Mouse (Mus musculus): Measurements from ENCODE around the gene St13. TPM values are rescaled to one million over a fixed set of nuclear protein-coding genes. Genes with fewer than 3 reads are reported as not detected.
A peak's percentile ranks its signal among the peaks of the same experiment; 100 is the strongest.

The St13 gene
- polyA plus RNA-seq, 1 experiment from 2014 or later: 115 TPM

DNA sequence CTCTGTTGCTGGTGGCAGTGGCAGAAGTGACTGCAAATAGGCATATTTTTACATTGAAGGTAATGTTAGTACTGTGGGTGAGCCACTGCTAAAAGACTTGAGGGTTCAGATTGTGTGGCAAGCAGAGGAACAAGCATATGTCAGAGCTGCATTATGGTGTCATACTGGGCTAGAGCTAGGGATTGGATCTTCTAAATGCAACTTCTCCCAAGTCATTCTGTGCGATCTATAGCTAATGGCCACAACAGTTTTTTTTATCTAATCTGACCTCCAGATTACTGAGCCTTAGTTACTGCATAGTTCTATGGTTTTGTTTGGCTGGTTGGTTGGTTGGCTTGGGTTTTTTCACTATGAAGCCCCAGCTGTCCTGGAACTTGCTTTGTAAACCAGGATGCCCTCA lies 8.3 kb upstream of the St13 start, which contains the start of gene Dnajb7:
TSS of gene Dnajb7 (minus strand) at position 101 of the 400 bp plus-strand sequence.
- ATAC-seq (ENCODE audit: extremely low read depth, insufficient number of reproducible peaks, low FRiP score, low TSS enrichment): no peak
- Histone ChIP-seq H3K9ac (no peak within 1 kb of the TSS), H3K4me2 (no peak within 1 kb of the TSS), H3K4me3 (no peak within 1 kb of the TSS), H3K4me1 (no peaks in the 10 kb centered on the region), H3K36me3 (0 out of 2 replicates have a peak, but pooled peaks cover 4% of the 10 kb centered on the region), H3K27me3 (replicated peaks) (no peaks in the 10 kb centered on the region), H3K27ac (replicated peaks) (no peak within 1 kb of the TSS), H3K9me3 (no peaks in the 10 kb centered on the region)
- 82% methylated on average over 1 of the region's 1 CpGs for WGBS

DNA sequence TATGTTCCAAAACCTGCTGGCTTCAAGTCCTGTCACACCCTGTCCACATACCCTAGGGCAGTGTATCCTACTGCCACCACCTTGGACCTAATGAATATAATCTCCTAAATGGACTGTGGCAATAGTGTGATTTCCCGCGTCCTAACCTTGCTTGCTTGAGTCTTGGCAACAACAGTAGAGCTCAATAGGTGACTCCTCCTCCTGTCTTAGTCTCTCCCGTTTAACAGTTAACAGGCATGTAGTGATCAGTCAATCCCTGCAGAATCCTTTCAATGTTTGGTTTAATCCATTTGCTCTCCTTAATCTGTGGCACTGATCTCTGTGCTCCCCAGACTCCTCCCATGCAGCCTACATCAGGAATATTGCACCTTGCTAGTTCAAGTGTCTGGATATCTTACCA lies 5.1 kb upstream of the St13 start:
- Histone ChIP-seq H3K27me3 (replicated peaks) (no peaks in the 10 kb centered on the region), H3K9me3 (no peaks in the 10 kb centered on the region), H3K4me1 (peaks cover 11% of the 10 kb centered on the region), H3K27ac (replicated peaks) (no peak overlapping the region), H3K36me3 (peaks cover 3% of the 10 kb centered on the region; the same call in 1 of the 2 replicates), H3K4me2 (no peak overlapping the region), H3K9ac (no peak overlapping the region), H3K4me3 (no peak overlapping the region)
- WGBS: 83% methylated on average over 3 of the region's 3 CpGs
- ATAC-seq (ENCODE audit: extremely low read depth, insufficient number of reproducible peaks, low FRiP score, low TSS enrichment): no peak

DNA sequence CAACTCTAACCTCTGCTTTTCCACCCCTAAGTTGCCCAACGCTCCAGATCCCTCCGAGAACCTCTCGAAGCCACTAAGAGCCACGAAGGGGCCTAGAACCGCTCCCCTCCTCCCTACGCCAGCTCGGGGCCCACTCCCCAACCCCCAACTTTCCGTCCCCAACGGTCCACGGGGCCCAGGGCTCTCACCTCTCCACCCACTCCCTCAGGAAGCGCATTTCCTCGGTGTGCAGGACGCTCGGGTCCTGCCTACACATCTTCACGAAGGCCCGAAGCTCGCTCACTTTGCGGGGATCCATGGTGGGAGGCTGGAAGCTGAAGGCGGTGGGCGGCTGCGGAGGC lies 610 bp downstream of the St13 start:
- Histone ChIP-seq H3K27me3 (replicated peaks) (no peaks in the 10 kb centered on the region), H3K9me3 (no peaks in the 10 kb centered on the region), H3K4me2 (peak overlapping the region; percentile 87), H3K4me1 (peaks cover 30% of the 10 kb centered on the region), H3K4me3 (peak overlapping the region; percentile 88), H3K27ac (replicated peaks) (peak overlapping the region; percentile 92), H3K9ac (peak overlapping the region; percentile 96), H3K36me3 (no peaks in the 10 kb centered on the region; the same call in 1 of the 2 replicates)
- under 1% methylated on average over 21 of the region's 21 CpGs for whole genome bisulfite sequencing
- no peak for ATAC-seq (ENCODE audit: extremely low read depth, insufficient number of reproducible peaks, low FRiP score, low TSS enrichment)

DNA sequence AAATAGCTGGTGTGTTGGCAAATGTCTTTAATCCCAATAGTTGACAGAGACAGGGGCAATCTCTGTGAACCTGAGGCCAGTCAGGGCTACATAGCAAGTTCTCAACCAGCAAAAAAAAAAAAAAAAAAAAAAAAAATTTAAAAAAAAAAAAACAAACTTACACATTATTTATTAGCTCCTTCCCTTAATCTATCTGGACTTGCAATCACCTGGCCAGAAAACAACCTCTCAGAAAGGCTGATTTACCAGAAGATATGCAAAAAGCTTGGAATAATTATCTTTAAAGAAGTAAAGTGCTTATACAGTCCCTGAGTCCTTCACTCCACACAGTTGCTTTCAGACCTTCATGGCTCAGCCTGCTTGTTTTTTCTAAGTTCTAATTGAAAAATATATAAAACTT lies 1.7 kb downstream of the St13 start:
- Histone ChIP-seq H3K4me1 (peaks cover 30% of the 10 kb centered on the region), H3K9ac (peak overlapping the region; percentile 96), H3K4me3 (peak overlapping the region; percentile 88), H3K27ac (replicated peaks) (peak overlapping the region; percentile 92; the same call in 1 of the 2 replicates), H3K9me3 (no peaks in the 10 kb centered on the region), H3K27me3 (replicated peaks) (no peaks in the 10 kb centered on the region), H3K4me2 (peak overlapping the region; percentile 87), H3K36me3 (peaks cover 2% of the 10 kb centered on the region; the same call in 1 of the 2 replicates)
- ATAC-seq (ENCODE audit: extremely low read depth, insufficient number of reproducible peaks, low FRiP score, low TSS enrichment): no peak

DNA sequence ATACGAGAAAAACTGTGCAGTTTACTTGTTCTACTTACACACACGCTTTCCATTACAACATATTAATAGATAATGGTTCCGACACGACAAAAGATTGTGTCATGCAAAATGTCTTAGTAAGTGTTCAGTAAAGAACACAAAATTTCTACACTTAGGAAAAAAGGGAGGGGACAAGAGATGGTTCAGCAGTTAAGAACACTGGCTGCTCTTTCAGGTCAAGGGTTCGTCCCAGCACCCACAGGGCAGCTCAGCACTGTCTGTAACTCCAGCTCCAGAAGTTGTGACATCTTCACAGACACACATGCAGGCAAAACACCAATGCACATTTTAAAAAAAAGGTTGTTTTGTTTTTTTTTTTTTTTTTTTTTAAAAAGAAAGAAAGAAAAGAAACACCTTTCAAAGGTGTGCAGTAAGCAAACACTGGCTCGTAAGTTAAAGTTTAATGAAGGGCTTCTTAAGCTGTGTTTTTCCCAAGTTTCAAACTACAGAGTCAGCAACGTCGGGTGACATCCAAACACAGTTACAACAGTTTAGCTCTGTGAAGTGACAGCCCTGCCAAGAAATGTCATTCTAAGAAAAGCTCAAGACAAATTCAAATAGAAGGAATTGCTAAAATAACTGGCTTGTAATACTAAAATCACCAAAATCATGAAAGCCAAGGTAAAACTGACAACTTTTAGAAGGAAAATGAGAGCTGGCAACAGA lies 5.5 kb downstream of the St13 start:
- H3K4me2 ChIP-seq: no peak overlapping the region
- H3K27me3 ChIP-seq (replicated peaks): no peaks in the 10 kb centered on the region
- H3K36me3 ChIP-seq: peaks cover 37% of the 10 kb centered on the region
- no peak for ATAC-seq (ENCODE audit: extremely low read depth, insufficient number of reproducible peaks, low FRiP score, low TSS enrichment)
- H3K9me3 ChIP-seq: no peaks in the 10 kb centered on the region
- no peak overlapping the region for H3K4me3 ChIP-seq
- H3K4me1 ChIP-seq: peaks cover 19% of the 10 kb centered on the region
- 85% methylated on average over 8 of the region's 8 CpGs for WGBS
- no peak overlapping the region for H3K27ac ChIP-seq (replicated peaks)
- H3K9ac ChIP-seq: no peak overlapping the region

DNA sequence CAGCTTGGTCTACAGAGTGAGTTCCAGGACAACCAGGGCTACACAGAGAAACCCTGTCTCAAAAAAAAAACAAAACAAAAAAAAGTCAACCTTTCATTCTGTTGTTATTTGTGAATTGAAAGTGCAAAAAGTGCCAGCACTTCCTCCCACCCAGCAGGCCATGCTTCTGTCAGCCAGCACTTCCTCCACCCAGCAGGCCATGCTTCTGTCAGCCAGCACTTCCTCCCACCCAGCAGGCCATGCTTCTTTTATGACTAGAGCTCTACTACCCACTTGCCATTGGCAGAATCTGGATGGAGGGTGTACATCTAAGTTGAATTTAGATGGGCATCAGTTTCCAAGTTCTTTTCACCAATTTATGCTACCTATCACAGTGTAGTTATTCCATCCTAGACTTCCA lies 6.9 kb downstream of the St13 start:
- no peaks in the 10 kb centered on the region for H3K27me3 ChIP-seq (replicated peaks)
- no peak for ATAC-seq (ENCODE audit: extremely low read depth, insufficient number of reproducible peaks, low FRiP score, low TSS enrichment)
- no peak overlapping the region for H3K27ac ChIP-seq (replicated peaks)
- peaks cover 50% of the 10 kb centered on the region for H3K36me3 ChIP-seq
- no peak overlapping the region for H3K4me2 ChIP-seq
- H3K9me3 ChIP-seq: no peaks in the 10 kb centered on the region
- H3K4me1 ChIP-seq: peaks cover 12% of the 10 kb centered on the region
- no peak overlapping the region for H3K4me3 ChIP-seq
- H3K9ac ChIP-seq: no peak overlapping the region

DNA sequence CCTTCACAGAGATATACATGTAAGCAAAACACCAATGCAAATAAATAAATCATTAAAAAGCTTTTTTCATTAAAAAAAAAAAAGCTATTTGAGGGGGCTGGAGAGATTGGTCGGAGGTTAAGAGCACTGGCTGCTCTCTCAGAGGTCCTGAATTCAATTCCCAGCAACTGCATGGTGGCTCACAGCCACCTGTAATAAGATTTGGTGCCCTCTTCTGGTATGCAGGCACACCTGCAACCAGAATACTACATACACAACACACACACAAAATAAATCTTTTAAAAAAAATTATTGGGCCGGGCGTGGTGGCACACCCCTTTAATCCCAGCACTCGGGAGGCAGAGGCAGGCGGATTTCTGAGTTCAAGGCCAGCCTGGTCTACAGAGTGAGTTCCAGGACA lies 13.6 kb downstream of the St13 start:
- Histone ChIP-seq H3K4me3 (no peak overlapping the region), H3K27me3 (replicated peaks) (no peaks in the 10 kb centered on the region), H3K4me1 (no peaks in the 10 kb centered on the region), H3K27ac (replicated peaks) (no peak overlapping the region), H3K9me3 (no peaks in the 10 kb centered on the region), H3K36me3 (peaks cover 97% of the 10 kb centered on the region), H3K4me2 (no peak overlapping the region), H3K9ac (no peak overlapping the region)
- ATAC-seq (ENCODE audit: extremely low read depth, insufficient number of reproducible peaks, low FRiP score, low TSS enrichment): no peak
- WGBS: 96% methylated on average over 5 of the region's 5 CpGs

DNA sequence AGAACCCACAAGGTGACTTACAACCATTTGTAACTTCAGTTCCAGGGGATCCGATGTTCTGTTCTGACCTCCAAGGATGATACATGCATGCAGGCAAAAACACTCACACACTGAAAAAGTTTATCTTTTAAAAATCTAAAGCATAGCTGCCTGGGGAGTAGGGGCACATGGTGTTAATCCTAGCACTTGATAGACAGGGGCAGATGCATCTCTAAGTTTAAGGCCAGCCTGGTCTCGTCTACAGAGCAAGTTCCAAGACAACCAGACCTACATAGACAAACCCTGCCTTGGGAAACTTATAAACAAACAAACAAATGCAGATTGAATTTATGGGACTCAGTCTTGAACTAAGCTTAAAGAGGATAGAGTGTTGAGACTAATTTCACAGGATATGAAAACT lies 21.0 kb downstream of the St13 start:
- Histone ChIP-seq H3K27ac (replicated peaks) (no peak overlapping the region), H3K9ac (no peak overlapping the region), H3K27me3 (replicated peaks) (no peaks in the 10 kb centered on the region), H3K4me3 (no peak overlapping the region), H3K36me3 (peaks cover 88% of the 10 kb centered on the region), H3K4me1 (no peaks in the 10 kb centered on the region), H3K9me3 (no peaks in the 10 kb centered on the region), H3K4me2 (no peak overlapping the region)
- ATAC-seq (ENCODE audit: extremely low read depth, insufficient number of reproducible peaks, low FRiP score, low TSS enrichment): no peak
- WGBS: 76% methylated on average over 2 of the region's 2 CpGs

DNA sequence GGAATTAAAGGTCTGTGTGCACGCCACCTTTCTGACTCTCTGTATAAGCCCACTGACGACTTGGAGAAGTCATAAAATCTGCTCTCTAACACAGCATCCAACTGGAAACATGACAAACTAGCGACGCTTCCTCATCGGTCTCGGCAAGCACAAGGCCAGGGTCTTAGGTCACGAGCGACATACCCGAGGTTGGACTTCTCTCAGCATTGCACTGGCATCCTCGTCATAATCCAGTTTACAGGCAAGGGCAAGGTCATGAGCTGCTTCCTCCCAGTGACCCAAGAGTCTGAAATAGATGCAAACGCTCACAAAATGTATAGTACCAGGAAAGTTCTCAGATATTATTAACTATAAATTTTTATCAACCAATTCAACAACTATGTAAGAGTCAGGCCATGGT lies 25.3 kb downstream of the St13 start:
- ATAC-seq (ENCODE audit: extremely low read depth, insufficient number of reproducible peaks, low FRiP score, low TSS enrichment): no peak
- Histone ChIP-seq H3K27ac (replicated peaks) (no peak overlapping the region), H3K9me3 (no peaks in the 10 kb centered on the region), H3K4me1 (no peaks in the 10 kb centered on the region), H3K36me3 (peaks cover 86% of the 10 kb centered on the region), H3K27me3 (replicated peaks) (no peaks in the 10 kb centered on the region), H3K4me2 (no peak overlapping the region), H3K9ac (no peak overlapping the region), H3K4me3 (no peak overlapping the region)
- WGBS: 91% methylated on average over 11 of the region's 11 CpGs

DNA sequence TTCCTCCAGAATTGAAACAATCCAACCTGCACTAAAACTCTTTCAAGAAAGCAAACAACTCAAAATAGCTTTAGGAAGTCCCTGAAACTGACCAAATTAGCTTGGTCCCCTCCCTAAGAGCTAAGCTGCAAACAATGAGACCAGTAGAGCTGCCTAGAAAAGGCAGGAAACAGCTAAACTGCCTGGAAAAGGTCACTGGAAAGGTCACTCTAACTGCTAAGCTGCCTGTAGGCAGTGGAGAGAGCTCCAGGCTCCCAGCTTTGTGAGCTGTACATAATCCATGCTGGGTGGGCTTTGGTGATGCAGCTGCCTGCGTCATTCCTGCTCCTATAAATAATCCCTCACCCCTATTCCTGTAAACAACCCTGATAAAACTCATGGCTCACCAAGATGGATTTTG lies 29.5 kb downstream of the St13 start:
- Histone ChIP-seq H3K36me3 (peaks cover 91% of the 10 kb centered on the region), H3K9me3 (no peaks in the 10 kb centered on the region)
- ATAC-seq (ENCODE audit: extremely low read depth, insufficient number of reproducible peaks, low FRiP score, low TSS enrichment): no peak

DNA sequence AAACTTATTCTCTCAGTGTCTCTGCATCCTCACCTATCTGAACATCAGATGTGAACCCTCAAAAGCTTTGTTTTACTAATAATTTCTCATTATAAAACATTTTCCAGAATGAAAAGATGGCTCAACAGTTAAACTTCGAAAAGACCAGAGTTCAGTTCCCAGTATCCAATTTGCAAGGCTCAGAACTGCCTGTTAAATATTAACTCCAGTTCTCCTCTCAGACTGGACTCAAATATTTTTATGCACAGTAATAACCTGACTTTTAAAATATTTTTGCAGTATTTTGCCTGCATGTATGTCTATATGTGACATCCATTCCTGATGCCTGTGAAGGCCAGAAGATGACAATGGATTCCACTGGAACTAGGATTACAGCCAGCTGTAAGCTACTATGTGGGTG lies 31.3 kb downstream of the St13 start:
- no peaks in the 10 kb centered on the region for H3K9me3 ChIP-seq
- H3K4me3 ChIP-seq: no peak overlapping the region
- whole genome bisulfite sequencing: 92% methylated on average over 1 of the region's 1 CpGs
- no peaks in the 10 kb centered on the region for H3K4me1 ChIP-seq
- H3K36me3 ChIP-seq: peaks cover 94% of the 10 kb centered on the region
- H3K9ac ChIP-seq: no peak overlapping the region
- ATAC-seq (ENCODE audit: extremely low read depth, insufficient number of reproducible peaks, low FRiP score, low TSS enrichment): no peak
- no peaks in the 10 kb centered on the region for H3K27me3 ChIP-seq (replicated peaks)
- H3K4me2 ChIP-seq: no peak overlapping the region
- H3K27ac ChIP-seq (replicated peaks): no peak overlapping the region

More for the DNA sequence above, 29.5 kb downstream of the St13 start:
- Histone ChIP-seq H3K27ac (replicated peaks) (no peak overlapping the region), H3K4me3 (no peak overlapping the region), H3K9ac (no peak overlapping the region), H3K4me1 (no peaks in the 10 kb centered on the region), H3K4me2 (no peak overlapping the region), H3K27me3 (replicated peaks) (no peaks in the 10 kb centered on the region)
- WGBS: 79% methylated on average over 1 of the region's 1 CpGs

DNA sequence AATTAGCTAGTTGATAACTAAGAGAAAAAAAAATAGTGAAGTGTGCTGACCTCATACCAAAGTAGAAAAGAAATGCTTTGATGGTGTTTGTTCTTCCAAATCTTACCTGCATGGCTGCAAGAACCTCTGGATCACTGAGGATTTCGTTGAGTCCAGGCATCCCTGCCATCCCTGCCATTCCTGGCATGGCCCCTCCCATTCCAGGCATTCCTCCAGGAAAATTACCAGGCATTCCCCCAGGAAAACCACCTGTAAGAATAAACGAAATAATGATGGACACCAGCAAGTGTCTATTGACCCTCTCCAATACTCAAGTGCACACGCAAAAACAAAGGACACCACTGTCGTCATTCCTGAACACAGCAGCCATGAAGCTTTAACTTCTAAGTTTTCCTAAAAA lies 33.6 kb downstream of the St13 start:
- Histone ChIP-seq H3K4me2 (no peak overlapping the region), H3K9ac (no peak overlapping the region), H3K9me3 (no peaks in the 10 kb centered on the region), H3K27me3 (replicated peaks) (no peaks in the 10 kb centered on the region), H3K4me3 (no peak overlapping the region), H3K27ac (replicated peaks) (no peak overlapping the region), H3K36me3 (peaks cover 86% of the 10 kb centered on the region), H3K4me1 (peaks cover 5% of the 10 kb centered on the region)
- 73% methylated on average over 4 of the region's 4 CpGs for WGBS
- no peak for ATAC-seq (ENCODE audit: extremely low read depth, insufficient number of reproducible peaks, low FRiP score, low TSS enrichment)
